Mouse (Mus musculus) layer of hippocampus, adult 2 months (tissue): ENCODE measurements around the gene Hmces. TPM values are rescaled to one million over a fixed set of nuclear protein-coding genes. Genes with fewer than 3 reads are reported as not detected.
A peak's percentile ranks its signal among the peaks of the same experiment; 100 is the strongest.

ENCODE experiments used
- DNase-seq, 2 experiments: peaks; one replicate each; pipeline ENCODE4 v3.0.0; 2022; ENCODE audit warnings: low spot score in 2 of 2
- H3K27ac ChIP-seq: fragments of 200-600 bp; 2 replicates; pipeline ENCODE4 v1.8.1; 2022
- H3K4me3 ChIP-seq: fragments of 200-600 bp; 2 replicates; pipeline ENCODE4 v1.8.1; 2022; ENCODE audit warnings: mild to moderate bottlenecking
- CTCF ChIP-seq: fragments of 200-600 bp; conservative IDR thresholded peaks from 2 replicates; pipeline ENCODE4 v1.8.1; 2022; ENCODE audit warnings: antibody characterized with exemption, mild to moderate bottlenecking, moderate library complexity
- total RNA-seq, 2 experiments: library from RNA; stranded (reverse); gene quantifications; 2 replicates each; pipeline ENCODE4 v1.2.3; 2021

Hmces gene
- total RNA-seq, 2 experiments from 2014 or later, result 23.0 to 27.3 TPM

DNA sequence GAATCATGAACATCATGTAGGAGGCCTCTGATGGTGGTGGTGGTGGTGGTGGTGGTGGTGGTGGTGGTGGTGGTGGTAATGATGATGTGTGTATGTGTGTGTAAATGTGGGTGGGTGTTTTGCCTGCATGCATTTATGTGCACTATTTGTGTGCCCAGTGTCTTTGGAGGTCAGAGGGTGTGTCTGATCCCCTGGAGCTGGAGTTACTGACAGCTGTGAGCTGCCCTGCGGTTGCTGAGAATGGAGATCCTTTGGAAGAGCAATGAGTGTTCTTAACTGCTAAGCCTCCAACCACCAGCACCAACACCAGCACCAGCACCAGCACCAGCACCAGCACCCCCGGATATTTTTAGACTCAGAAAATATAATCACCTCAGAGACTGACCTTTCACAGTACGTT, 31.5 kb upstream of the Hmces start:
- no peak overlapping the region for H3K4me3 ChIP-seq
- no peak overlapping the region for H3K27ac ChIP-seq
- no peak for DNase-seq
- TF ChIP-seq CTCF, result no peak

DNA sequence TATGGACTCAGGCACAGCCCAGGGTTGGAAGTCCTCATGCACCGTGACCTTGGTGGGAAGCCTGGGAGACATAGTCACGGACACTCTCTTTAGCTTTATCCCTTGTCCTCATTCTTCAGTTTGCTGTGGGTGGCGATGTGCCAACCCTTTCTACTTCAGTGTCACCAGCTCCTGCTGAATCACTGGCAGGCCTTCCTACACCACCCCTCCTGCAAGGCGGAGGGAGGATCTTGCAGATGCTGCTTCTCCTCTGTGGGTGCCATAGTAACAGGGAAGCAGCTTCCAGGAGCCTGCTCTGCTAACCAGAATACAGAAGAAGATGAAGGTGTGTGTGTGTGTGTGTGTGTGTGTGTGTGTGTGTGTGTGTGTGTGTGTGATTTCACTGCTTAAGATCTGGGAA, 30.9 kb upstream of the Hmces start:
- Histone ChIP-seq H3K4me3 (no peak overlapping the region), H3K27ac (no peak overlapping the region)
- peak; percentile 41 to 87 for DNase-seq
- no peak for TF ChIP-seq CTCF

DNA sequence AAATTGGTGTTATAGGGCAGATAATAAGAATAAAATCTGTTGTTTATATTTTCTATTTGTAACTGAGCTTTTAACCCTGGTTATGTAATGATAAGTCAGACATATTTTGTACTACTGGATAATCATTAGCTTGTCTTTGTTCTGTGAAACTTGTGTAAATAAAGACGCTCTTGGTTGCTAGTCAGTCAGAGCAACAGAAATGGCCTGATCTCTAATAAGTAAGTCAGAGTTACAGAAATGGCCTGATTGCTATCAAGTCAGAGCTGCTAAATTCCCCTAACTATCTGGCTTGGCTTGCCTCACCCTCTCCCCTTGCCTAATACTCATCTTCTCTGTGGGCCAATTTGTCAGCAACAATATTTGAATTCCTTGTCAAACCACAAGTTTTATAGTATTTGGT, 27.0 kb upstream of the Hmces start:
- DNase-seq, result no peak
- H3K27ac ChIP-seq, result no peak overlapping the region
- TF ChIP-seq CTCF, result no peak
- H3K4me3 ChIP-seq, result no peak overlapping the region

DNA sequence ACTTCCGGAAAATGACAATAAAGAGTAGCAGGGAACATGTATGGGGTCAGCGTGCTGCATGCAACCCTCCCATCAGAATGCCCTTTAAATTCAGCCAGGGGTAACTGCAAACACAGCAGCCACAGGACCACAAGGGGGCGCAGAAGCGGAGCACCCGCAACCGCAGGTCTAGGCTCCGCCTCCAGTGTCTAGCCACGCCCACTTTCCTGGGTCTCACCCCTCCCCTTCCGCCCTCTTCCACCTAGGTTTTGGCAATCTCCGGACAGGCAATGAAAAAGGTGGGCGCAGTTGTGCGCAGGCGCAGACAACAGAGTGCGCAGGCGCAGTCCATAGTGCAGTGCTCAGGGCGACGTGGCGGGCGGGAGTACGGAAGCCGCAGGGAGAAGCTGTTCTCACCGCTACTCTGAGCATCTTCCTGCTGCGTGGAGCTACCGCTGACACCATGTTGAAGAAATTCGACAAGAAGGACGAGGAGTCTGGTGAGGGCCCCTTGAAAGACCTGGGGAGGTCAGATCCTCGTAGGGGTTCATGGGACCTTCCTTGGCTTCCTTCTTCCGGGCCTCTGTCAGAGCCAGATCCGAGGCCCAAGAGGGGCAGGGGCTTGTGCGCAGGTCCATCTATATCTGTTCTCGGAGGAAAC, 26.0 kb upstream of the Hmces start, which contains the start of gene Copg1:
Copg1 (plus strand) TSS at position 221 of the 640 bp plus-strand sequence.
- peak within 1 kb of the TSS; percentile 92 for H3K27ac ChIP-seq
- peak; percentile 99 to 100 for DNase-seq
- H3K4me3 ChIP-seq, result peak within 1 kb of the TSS; percentile 78
- peak; percentile 98 for TF ChIP-seq CTCF

DNA sequence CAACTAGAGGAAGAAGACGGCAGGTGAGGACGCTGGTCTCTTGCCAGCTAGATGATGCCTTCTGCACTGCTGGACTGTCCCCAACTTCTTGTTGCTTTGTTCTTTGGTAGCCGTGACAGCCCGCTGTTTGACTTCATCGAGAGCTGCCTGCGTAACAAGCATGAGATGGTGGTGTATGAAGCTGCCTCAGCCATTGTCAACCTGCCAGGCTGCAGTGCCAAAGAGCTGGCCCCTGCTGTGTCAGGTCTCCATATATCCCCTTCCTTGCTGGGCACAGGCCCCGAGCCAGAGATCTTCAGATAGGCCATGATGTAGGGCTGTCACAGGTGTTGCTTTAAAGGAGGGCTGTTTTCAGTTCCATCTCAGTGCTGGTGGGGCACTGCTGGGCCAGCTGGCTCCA, 19.8 kb upstream of the Hmces start:
- no peak overlapping the region for H3K27ac ChIP-seq
- DNase-seq, result no peak
- no peak for TF ChIP-seq CTCF
- no peak overlapping the region for H3K4me3 ChIP-seq

DNA sequence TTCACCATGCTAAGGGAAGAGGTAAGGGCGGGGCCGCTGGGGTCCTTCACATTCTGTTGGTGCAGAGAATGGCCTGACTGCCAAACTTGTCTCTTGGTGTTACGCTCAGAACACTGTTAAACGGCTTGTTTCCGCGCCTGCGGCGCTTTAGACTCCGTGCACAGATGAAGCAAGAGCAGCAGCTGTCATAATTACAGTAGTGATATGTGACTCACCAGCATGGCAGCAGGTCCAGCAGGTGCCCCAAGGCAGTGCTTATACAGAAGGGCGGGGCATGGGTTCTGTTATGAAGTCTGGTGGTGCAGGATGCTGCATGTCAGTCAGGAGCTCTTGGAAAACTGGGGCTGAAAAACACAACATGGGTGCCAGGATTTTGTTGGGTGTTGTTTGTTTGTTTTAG, 15.7 kb upstream of the Hmces start:
- Histone ChIP-seq H3K4me3 (no peak overlapping the region), H3K27ac (peak overlapping the region; percentile 77; the same call in 1 of the 2 replicates)
- DNase-seq, result peak; percentile 58 to 71
- TF ChIP-seq CTCF, result no peak

DNA sequence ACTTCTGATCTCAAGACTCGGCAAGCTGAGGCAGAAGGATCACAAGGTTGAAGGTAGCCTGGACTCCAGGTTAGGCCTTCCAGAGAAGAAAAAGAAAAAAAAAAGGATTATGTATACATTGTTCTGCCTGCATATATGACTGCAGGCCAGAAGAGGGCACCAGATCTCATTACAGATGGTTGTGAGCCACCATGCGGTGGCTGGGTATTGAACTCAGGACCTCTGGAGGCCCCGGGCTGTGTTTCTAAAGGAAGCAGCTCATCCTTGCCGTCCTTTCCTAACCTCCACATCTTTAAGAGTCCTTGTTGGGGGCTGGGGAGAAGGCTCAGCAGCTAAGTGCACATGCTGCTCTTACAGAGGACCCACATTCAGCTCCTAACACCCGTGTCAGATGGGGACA, 7.1 kb upstream of the Hmces start:
- peak; percentile 75 for TF ChIP-seq CTCF
- no peak overlapping the region for H3K4me3 ChIP-seq
- no peak overlapping the region for H3K27ac ChIP-seq
- no peak for DNase-seq

DNA sequence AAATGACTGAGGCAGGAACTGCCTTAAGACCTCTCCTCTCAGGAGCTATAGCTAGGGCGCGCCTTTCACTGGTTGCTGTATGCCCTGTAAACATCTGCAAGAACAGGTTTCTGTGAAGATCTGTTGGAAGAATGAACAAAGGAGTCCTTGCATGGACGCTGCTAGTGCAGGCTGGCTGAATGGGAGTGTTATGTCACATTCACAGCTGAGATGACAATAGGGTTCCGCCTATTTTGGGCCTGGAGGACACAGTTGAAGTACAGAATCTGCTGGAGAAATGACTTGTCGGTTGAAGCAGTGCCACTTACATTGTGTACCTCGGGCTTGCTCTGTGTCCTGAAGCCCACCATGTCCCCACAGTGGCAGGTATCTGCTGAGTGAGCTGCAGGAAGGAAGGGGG, 4.6 kb upstream of the Hmces start:
- H3K27ac ChIP-seq, result peak overlapping the region; percentile 65; the same call in 1 of the 2 replicates
- TF ChIP-seq CTCF, result no peak
- H3K4me3 ChIP-seq, result no peak overlapping the region
- no peak for DNase-seq

DNA sequence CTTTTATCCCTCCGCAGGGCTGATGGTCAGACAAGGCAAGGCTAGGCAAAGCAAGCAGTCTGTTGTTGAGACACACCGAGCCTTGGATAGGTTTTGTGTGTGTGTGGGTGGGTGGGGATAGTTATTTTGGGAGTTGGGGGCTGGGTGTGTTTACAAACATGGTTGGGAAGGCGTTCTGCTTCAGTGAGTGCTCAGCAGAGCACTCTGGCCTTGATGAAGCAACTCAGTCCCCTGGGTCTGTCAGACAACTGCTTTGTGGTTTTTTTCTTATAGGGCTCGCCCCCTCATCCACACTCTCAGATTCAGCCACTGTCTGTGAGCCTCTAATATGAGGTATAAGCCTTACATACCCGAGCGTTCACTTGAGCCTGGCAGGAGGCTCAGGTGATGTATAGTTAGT, 2.2 kb upstream of the Hmces start:
- no peak overlapping the region for H3K4me3 ChIP-seq
- 0 out of 2 replicates have a peak overlapping the region, but pooled peaks have one; percentile 23 for H3K27ac ChIP-seq
- TF ChIP-seq CTCF, result no peak
- DNase-seq, result no peak

DNA sequence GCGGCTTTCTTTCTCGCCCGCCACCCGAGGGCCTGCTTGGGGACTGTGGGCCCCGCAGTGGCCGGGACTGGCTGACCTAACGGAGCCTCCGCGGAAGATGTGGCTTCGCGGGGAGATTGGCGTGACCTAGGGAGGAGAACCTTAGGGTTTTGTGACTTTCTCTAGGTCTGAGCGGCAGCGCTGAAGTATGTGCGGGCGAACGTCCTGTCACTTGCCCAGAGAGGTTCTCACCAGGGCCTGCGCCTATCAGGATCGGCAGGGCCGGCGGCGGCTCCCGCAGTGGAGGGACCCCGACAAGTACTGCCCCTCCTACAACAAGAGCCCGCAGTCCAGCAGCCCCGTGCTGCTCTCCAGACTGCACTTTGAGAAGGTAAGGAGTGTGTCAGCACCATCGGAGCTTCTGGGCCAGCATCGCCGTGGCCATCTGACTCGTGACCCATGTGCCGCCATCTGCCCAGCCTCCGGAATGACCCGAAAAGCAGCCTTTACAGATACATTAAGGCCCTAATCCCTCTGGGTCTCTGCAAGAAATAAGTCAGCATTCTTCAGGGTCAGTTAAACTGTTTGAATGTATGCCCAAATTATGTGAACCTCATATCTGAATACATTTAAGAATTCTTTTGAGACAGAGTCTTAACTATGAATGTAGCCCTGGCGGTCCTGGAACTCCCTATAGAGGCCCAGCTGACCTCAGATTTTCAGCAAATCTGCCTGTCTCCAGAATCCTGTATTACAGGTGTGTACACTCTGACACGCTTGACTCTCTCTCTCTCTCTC, 779 bp downstream of the Hmces start:
- no peak for TF ChIP-seq CTCF
- Histone ChIP-seq H3K27ac (peak overlapping the region; percentile 92), H3K4me3 (peak overlapping the region; percentile 94)
- peak in 1 of 2 experiments; percentile 39 for DNase-seq

DNA sequence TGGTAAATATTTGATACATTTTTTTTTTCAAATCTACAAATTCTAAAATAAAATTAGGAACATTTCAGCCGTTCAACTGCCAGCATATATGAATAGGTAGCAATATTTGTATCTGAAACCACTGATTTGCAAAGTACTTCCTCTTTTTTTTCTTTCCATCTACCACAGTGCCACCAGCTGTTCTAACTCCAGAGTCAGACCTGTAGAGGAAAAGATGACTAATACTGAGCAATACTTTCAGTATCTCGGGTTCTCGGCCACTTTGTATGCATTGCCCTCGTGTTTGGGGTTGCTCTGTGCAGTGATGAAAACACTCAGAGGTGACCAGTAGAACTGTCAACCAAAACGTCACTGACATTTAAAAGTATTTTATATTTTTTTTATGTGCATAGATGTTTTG, 2.2 kb downstream of the Hmces start:
- Histone ChIP-seq H3K4me3 (peak overlapping the region; percentile 94; the same call in 1 of the 2 replicates), H3K27ac (no peak overlapping the region)
- TF ChIP-seq CTCF, result no peak
- DNase-seq, result no peak

DNA sequence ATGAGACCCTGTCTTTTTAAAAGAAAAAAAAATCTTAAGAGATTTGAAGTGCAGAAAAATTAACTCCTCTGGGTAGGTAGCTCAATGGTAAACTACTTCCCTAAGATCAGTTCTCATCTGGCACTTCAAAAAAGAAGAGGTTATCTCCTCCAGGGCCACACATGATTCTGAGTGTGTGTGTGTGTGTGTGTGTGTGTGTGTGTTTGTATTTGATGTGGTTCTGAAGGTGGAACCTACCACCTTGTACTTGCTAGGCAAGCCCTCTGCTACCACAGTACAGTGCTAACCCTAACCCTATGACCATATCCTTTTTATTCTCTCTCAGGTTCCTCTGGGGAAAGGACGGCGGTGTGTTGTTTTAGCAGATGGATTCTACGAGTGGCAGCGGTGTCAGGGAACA, 7.5 kb downstream of the Hmces start:
- Histone ChIP-seq H3K4me3 (no peak overlapping the region), H3K27ac (no peak overlapping the region)
- no peak for DNase-seq
- TF ChIP-seq CTCF, result no peak

DNA sequence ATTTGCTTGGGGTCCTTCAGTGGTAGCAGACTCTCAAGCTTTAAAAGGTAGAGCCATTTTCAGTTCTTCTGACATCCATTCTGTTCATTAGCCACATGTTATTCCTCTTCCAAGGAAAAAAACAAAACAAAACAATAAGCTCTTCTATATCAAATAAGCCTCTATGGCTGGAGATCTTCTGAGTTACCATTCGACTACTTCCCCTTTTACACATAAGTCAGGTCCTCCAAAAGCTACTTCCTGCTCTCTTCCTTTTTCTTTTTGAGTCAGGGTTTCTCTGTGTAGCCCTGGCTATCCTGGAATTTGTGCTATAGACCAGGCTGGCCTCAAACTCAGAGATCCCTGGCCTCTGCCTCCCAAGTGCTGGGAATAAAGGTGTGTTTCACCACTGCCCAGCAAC, 9.9 kb downstream of the Hmces start:
- Histone ChIP-seq H3K27ac (no peak overlapping the region), H3K4me3 (no peak overlapping the region)
- no peak for DNase-seq
- TF ChIP-seq CTCF, result no peak

DNA sequence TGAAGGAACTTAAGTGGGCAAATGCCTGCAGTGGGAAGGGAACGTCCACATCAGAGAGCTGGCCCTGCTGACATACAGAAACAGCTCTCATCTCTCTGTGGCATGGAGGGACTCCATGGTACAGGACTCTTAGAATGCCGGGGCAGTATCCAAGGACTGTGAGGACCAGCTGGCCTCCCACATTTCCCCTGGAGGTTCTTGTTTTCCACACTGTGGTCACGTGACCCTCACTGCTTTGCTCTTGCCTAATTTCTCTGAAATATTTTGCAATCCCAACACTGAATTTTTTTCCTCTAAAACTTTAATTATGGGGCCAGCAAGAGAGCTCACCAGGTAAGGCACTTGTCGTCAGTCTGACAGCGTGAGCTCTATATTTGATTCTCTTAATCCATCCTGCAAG, 21.3 kb downstream of the Hmces start:
- Histone ChIP-seq H3K4me3 (no peak overlapping the region), H3K27ac (no peak overlapping the region)
- no peak for DNase-seq
- no peak for TF ChIP-seq CTCF
